Mouse (Mus musculus) CH12.LX (cell line): Measurements from ENCODE around the gene Gas2l1.

ENCODE experiments used
- CTCF ChIP-seq, 2 experiments: IDR thresholded peaks in 1 of 2; conservative IDR thresholded peaks in 1 of 2; 2 replicates each; pipeline ENCODE4 v1.5.1; 2011 to 2012; ENCODE audit warnings: low read depth in 2 of 2, low read length in 2 of 2, improper control_type of control experiment in 1 of 2, inconsistent platforms in 1 of 2, mild to moderate bottlenecking in 1 of 2, moderate library complexity in 1 of 2
- ELF1 ChIP-seq: IDR thresholded peaks from 2 replicates; pipeline ENCODE4 v1.6.1; 2014; ENCODE audit warnings: low read depth, mild to moderate bottlenecking, inconsistent platforms, low read length, improper control_type of control experiment
- EP300 ChIP-seq: IDR thresholded peaks from 2 replicates; pipeline ENCODE4 v1.6.1; 2011; ENCODE audit warnings: low read length, improper control_type of control experiment
- HCFC1 ChIP-seq: IDR thresholded peaks from 2 replicates; pipeline ENCODE4 v1.6.1; 2012; ENCODE audit warnings: low read depth, mild to moderate bottlenecking, inconsistent platforms, low read length, improper control_type of control experiment
- MAFK ChIP-seq: IDR thresholded peaks from 2 replicates; pipeline ENCODE4 v1.6.1; 2011; ENCODE audit warnings: low read length, improper control_type of control experiment; ENCODE audit not compliant: insufficient replicate concordance
- MAX ChIP-seq: IDR thresholded peaks from 2 replicates; pipeline ENCODE4 v1.6.1; 2011; ENCODE audit warnings: low read length, improper control_type of control experiment
- MAZ ChIP-seq: IDR thresholded peaks from 2 replicates; pipeline ENCODE4 v1.6.1; 2012; ENCODE audit warnings: low read depth, mild to moderate bottlenecking, inconsistent platforms, low read length, improper control_type of control experiment, moderate library complexity
- MEF2A ChIP-seq: IDR thresholded peaks from 2 replicates; pipeline ENCODE4 v1.6.1; 2014; ENCODE audit warnings: low read depth, mild to moderate bottlenecking, inconsistent platforms, low read length, improper control_type of control experiment, borderline replicate concordance
- MXI1 ChIP-seq: IDR thresholded peaks from 2 replicates; pipeline ENCODE4 v1.6.1; 2011; ENCODE audit warnings: mild to moderate bottlenecking, low read depth, low read length, improper control_type of control experiment
- NRF1 ChIP-seq: IDR thresholded peaks from 2 replicates; pipeline ENCODE4 v1.6.1; 2014; ENCODE audit warnings: low read depth, mild to moderate bottlenecking, inconsistent platforms, low read length, improper control_type of control experiment, moderate library complexity
- POLR2A ChIP-seq: IDR thresholded peaks from 2 replicates; pipeline ENCODE4 v1.6.1; 2011; ENCODE audit warnings: low read depth, mild to moderate bottlenecking, improper control_type of control experiment, low read length
- POLR2AphosphoS2 ChIP-seq: IDR thresholded peaks from 2 replicates; pipeline ENCODE4 v1.6.1; 2011; ENCODE audit warnings: low read depth, low read length, improper control_type of control experiment
- USF2 ChIP-seq: conservative IDR thresholded peaks from 2 replicates; pipeline ENCODE4 v1.6.1; 2011; ENCODE audit warnings: low read depth, low read length, improper control_type of control experiment

DNA sequence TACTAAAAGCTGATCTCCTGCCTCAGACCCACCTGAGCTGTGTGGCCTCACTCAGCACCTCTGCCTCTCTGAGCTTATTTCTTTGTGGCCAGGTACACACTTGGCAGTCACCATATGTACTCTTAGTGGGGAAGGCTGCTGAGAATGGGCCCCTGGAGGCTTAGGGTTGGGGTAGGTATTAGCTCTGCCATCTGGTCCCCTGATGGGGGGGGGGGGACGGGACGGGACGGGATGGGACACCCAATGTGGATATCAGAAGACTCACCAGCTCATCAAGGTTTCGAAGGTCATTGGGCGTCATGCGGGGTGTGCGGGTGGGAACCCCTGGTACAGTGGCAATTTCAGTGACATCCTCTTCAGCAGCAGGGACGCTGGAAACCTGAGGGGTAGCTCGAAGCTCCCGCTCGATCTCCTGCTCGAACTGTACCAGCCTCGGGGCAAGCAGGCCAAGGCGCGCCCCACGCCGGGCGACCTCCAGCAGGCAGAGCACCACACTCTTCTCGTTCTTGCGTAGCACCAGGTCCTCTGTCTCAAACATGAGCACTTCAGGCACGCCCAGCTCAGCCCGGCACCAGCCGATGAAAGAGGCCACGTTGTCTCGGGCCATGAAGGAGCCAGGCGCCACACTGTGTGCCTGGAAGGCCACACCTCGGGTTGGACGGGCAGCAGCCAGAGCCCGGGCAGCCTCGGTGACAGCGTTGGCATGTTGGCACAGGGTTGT lies 1.4 kb downstream of the Gas2l1 start:
- TF ChIP-seq MAFK (no peak), MAZ (no peak), MAX (no peak), POLR2AphosphoS2 (no peak), CTCF (conservative IDR thresholded peaks at IDR 0.05 in 1 of 2, IDR thresholded peaks at IDR 0.05 in 1 of 2; ENCODE audit: low read depth in 2 of 2, low read length in 2 of 2) (no peak), ELF1 (no peak), POLR2A (no peak), MEF2A (no peak), USF2 (no peak), HCFC1 (no peak), NRF1 (no peak), MXI1 (no peak), EP300 (no peak)
